Mouse (Mus musculus) midbrain, embryonic 11.5 days (tissue): ENCODE measurements around the gene Cbx8. TPM values are rescaled to one million over a fixed set of nuclear protein-coding genes. Genes with fewer than 3 reads are reported as not detected.

Experiments
- ATAC-seq: fragments of 200-750 bp; cut with Nextera tagmentation; 2 replicates; pipeline ENCODE4 v1.8.0; 2017; ENCODE audit warnings: moderate TSS enrichment, moderate library complexity; ENCODE audit not compliant: low FRiP score
- DNase-seq: peaks from one replicate; pipeline ENCODE4 v3.0.0; 2015; ENCODE audit warnings: low spot score; ENCODE audit errors: missing footprints
- H3K27ac ChIP-seq: fragments of 300-500 bp; sonication (generic); 2 replicates; pipeline ENCODE4 v1.5.1; 2014; ENCODE audit warnings: low read depth, low read length
- H3K27me3 ChIP-seq: fragments of 300-500 bp; sonication (generic); 2 replicates; pipeline ENCODE4 v1.6.1; 2014; ENCODE audit warnings: mild to moderate bottlenecking, low read length, moderate library complexity, mixed read lengths; ENCODE audit not compliant: control insufficient read depth, insufficient read depth
- H3K36me3 ChIP-seq: fragments of 300-500 bp; sonication (generic); 2 replicates; pipeline ENCODE4 v1.6.1; 2014; ENCODE audit warnings: mild to moderate bottlenecking, low read length, moderate library complexity, mixed read lengths; ENCODE audit not compliant: control insufficient read depth, insufficient read depth
- H3K4me1 ChIP-seq: fragments of 300-500 bp; sonication (generic); 2 replicates; pipeline ENCODE4 v1.6.1; 2014; ENCODE audit warnings: low read length; ENCODE audit not compliant: control insufficient read depth, insufficient read depth
- H3K4me2 ChIP-seq: fragments of 300-500 bp; sonication (generic); 2 replicates; pipeline ENCODE4 v1.6.1; 2014; ENCODE audit warnings: mild to moderate bottlenecking, moderate library complexity
- H3K4me3 ChIP-seq: fragments of 300-500 bp; sonication (generic); 2 replicates; pipeline ENCODE4 v1.5.1; 2014; ENCODE audit warnings: low read depth, low read length
- H3K9ac ChIP-seq: fragments of 300-500 bp; sonication (generic); 2 replicates; pipeline ENCODE4 v1.6.1; 2014; ENCODE audit warnings: low read length
- H3K9me3 ChIP-seq: fragments of 300-500 bp; sonication (generic); 2 replicates; pipeline ENCODE4 v1.6.1; 2016; ENCODE audit warnings: low read length; ENCODE audit not compliant: control insufficient read depth
- WGBS: fragments of 180-500 bp; shearing (Covaris S2); extraction: QIAGEN DNeasy Blood & Tissue Kit; methylation state at CpG from one replicate; pipeline ENCODE4 v1.1.7; 2014; 5-methylcytosine and 5-hydroxymethylcytosine counted together
- polyA plus RNA-seq: library from polyadenylated mRNA; unstranded; fragments of >200 nt; fragmentation: Nextera tagmentation; extraction: Ambion mirVana; gene quantifications from 2 replicates; pipeline ENCODE4 v1.2.1, GENCODE M21; 2014

Gene Cbx8
- polyA plus RNA-seq, 1 experiment from 2014 or later = 11.3 TPM

GRCm38 (mm10) chr11:119033874-119034558 is 6.8 kb downstream of the Cbx8 start:
- H3K4me3 ChIP-seq = peak overlapping the region; percentile 15; the same call in 1 of the 2 replicates
- H3K36me3 ChIP-seq = peaks cover 8% of the 10 kb centered on the region
- ATAC-seq (peak; percentile 54), DNase-seq (peak; percentile 99)
- peak overlapping the region; percentile 40 for H3K4me2 ChIP-seq
- no peak overlapping the region for H3K27ac ChIP-seq
- no peaks in the 10 kb centered on the region for H3K9me3 ChIP-seq
- no peak overlapping the region; the same call in 1 of the 2 replicates for H3K9ac ChIP-seq
- peaks cover 45% of the 10 kb centered on the region for H3K27me3 ChIP-seq
- H3K4me1 ChIP-seq = peaks cover 47% of the 10 kb centered on the region
- WGBS = under 1% methylated on average over 26 of the region's 26 CpGs

GRCm38 (mm10) chr11:119026203-119026602 is 14.6 kb downstream of the Cbx8 start:
- H3K4me1 ChIP-seq = peaks cover 28% of the 10 kb centered on the region
- H3K4me3 ChIP-seq = no peak overlapping the region
- DNase-seq (no peak), ATAC-seq (no peak)
- H3K36me3 ChIP-seq = peaks cover 34% of the 10 kb centered on the region
- H3K9ac ChIP-seq = no peak overlapping the region
- H3K4me2 ChIP-seq = no peak overlapping the region; the same call in 1 of the 2 replicates
- no peak overlapping the region for H3K27ac ChIP-seq
- peaks cover under 1% of the 10 kb centered on the region; the same call in 1 of the 2 replicates for H3K27me3 ChIP-seq
- no peaks in the 10 kb centered on the region for H3K9me3 ChIP-seq
- 66% methylated on average over 12 of the region's 12 CpGs for WGBS

GRCm38 (mm10) chr11:119024260-119024659 is 16.5 kb downstream of the Cbx8 start:
- DNase-seq = no peak
- H3K27me3 ChIP-seq = peaks cover 3% of the 10 kb centered on the region; the same call in 1 of the 2 replicates
- ATAC-seq = no peak
- WGBS = 32% methylated on average over 7 of the region's 7 CpGs
- no peak overlapping the region for H3K27ac ChIP-seq
- peaks cover 28% of the 10 kb centered on the region for H3K4me1 ChIP-seq
- H3K9ac ChIP-seq = peak overlapping the region; percentile 93
- peak overlapping the region; percentile 75 for H3K4me3 ChIP-seq
- H3K4me2 ChIP-seq = peak overlapping the region; percentile 94
- no peaks in the 10 kb centered on the region for H3K9me3 ChIP-seq
- peaks cover 30% of the 10 kb centered on the region for H3K36me3 ChIP-seq

- Histone ChIP-seq H3K27me3 (peaks cover 3% of the 10 kb centered on the region; the same call in 1 of the 2 replicates), H3K27ac (peak overlapping the region; percentile 80), H3K4me3 (peak overlapping the region; percentile 75), H3K9ac (peak overlapping the region; percentile 93), H3K4me1 (peaks cover 28% of the 10 kb centered on the region), H3K36me3 (peaks cover 23% of the 10 kb centered on the region), H3K9me3 (no peaks in the 10 kb centered on the region), H3K4me2 (peak overlapping the region; percentile 94)
- peak; percentile 41; the same call in 1 of the 2 replicates for ATAC-seq
- WGBS = 2% methylated on average over 15 of the region's 15 CpGs
- no peak for DNase-seq
These were observed 17.2 kb downstream of the Cbx8 start for GRCm38 (mm10) chr11:119023616-119023980.

- Histone ChIP-seq H3K9ac (peak within 1 kb of the TSS; percentile 93), H3K4me1 (peaks cover 28% of the 10 kb centered on the region), H3K4me3 (peak within 1 kb of the TSS; percentile 75)
These were observed 17.7 kb downstream of the Cbx8 start, which contains the start of gene Cbx2 for GRCm38 (mm10) chr11:119022895-119023615. TSS of gene Cbx2 (plus strand) at chr11:119022962.

GRCm38 (mm10) chr11:119022068-119022894 is 18.5 kb downstream of the Cbx8 start:
- WGBS = 6% methylated on average over 42 of the region's 42 CpGs
- no peaks in the 10 kb centered on the region for H3K9me3 ChIP-seq
- peak overlapping the region; percentile 94 for H3K4me2 ChIP-seq
- peaks cover 3% of the 10 kb centered on the region; the same call in 1 of the 2 replicates for H3K27me3 ChIP-seq
- peak overlapping the region; percentile 53; the same call in 1 of the 2 replicates for H3K27ac ChIP-seq
- H3K4me1 ChIP-seq = peaks cover 28% of the 10 kb centered on the region
- H3K4me3 ChIP-seq = peak overlapping the region; percentile 75
- peaks cover 11% of the 10 kb centered on the region for H3K36me3 ChIP-seq
- H3K9ac ChIP-seq = peak overlapping the region; percentile 93
- ATAC-seq (no peak), DNase-seq (no peak)

More at GRCm38 (mm10) chr11:119022895-119023615, 17.7 kb downstream of the Cbx8 start, which contains the start of gene Cbx2:
- Histone ChIP-seq H3K36me3 (peaks cover 17% of the 10 kb centered on the region), H3K4me2 (peak within 1 kb of the TSS; percentile 94), H3K27me3 (peaks cover 3% of the 10 kb centered on the region; the same call in 1 of the 2 replicates), H3K9me3 (no peaks in the 10 kb centered on the region), H3K27ac (peak within 1 kb of the TSS; percentile 80)
- ATAC-seq = peak; percentile 91
- under 1% methylated on average over 80 of the region's 99 CpGs for WGBS
- peak; percentile 99 for DNase-seq

- WGBS = 95% methylated on average over 7 of the region's 7 CpGs
- Histone ChIP-seq H3K4me2 (no peak overlapping the region), H3K4me3 (no peak overlapping the region), H3K27ac (no peak overlapping the region), H3K9me3 (no peaks in the 10 kb centered on the region), H3K36me3 (peaks cover 1% of the 10 kb centered on the region), H3K27me3 (peaks cover 3% of the 10 kb centered on the region; the same call in 1 of the 2 replicates), H3K4me1 (peaks cover 22% of the 10 kb centered on the region), H3K9ac (no peak overlapping the region)
- ATAC-seq (no peak), DNase-seq (no peak)
These were observed 19.6 kb downstream of the Cbx8 start for GRCm38 (mm10) chr11:119021180-119021579.

GRCm38 (mm10) chr11:119017506-119017905 is 23.3 kb downstream of the Cbx8 start:
- no peak overlapping the region for H3K27ac ChIP-seq
- peaks cover 3% of the 10 kb centered on the region; the same call in 1 of the 2 replicates for H3K27me3 ChIP-seq
- H3K36me3 ChIP-seq = no peaks in the 10 kb centered on the region
- DNase-seq (no peak), ATAC-seq (no peak)
- H3K9ac ChIP-seq = no peak overlapping the region
- WGBS = 39% methylated on average over 7 of the region's 7 CpGs
- H3K4me3 ChIP-seq = no peak overlapping the region
- H3K4me2 ChIP-seq = no peak overlapping the region
- H3K4me1 ChIP-seq = no peaks in the 10 kb centered on the region; the same call in 1 of the 2 replicates
- H3K9me3 ChIP-seq = no peaks in the 10 kb centered on the region
